Mouse (Mus musculus) bone marrow, adult 2 months (tissue): Measurements from ENCODE around the gene Rab4b.

Experiments used
- CTCF ChIP-seq: fragments of 200-500 bp; IDR thresholded peaks from 2 replicates; pipeline ENCODE4 v1.5.1; 2011; ENCODE audit warnings: low read length, control low read depth; ENCODE audit not compliant: control insufficient read depth, insufficient read depth
- POLR2A ChIP-seq: fragments of 200-500 bp; IDR thresholded peaks from 2 replicates; pipeline ENCODE4 v1.6.1; 2011; ENCODE audit warnings: low read depth, mild to moderate bottlenecking, control low read depth, low read length, borderline replicate concordance; ENCODE audit not compliant: control insufficient read depth

GRCm38 (mm10) chr7:27129811-27130210 is 48.9 kb downstream of the Rab4b start:
- TF ChIP-seq CTCF (no peak), POLR2A (no peak)
